In genomic region chr19:36833788-36834531, GRCm38 (mm10) we compare ENCODE assay signal across 8 mouse cellular contexts. TPM values are rescaled to one million over a fixed set of nuclear protein-coding genes. Genes with fewer than 3 reads are reported as not detected.
DNase-seq lines count a peak whose midpoint lies in the region; ATAC-seq lines count a peak whose summit lies in the region.

TSS of gene Tnks2 (plus strand) at chr19:36834232.

- no peaks in the 10 kb centered on the region for H3K27me3 ChIP-seq in heart, embryonic 13.5 days (replicated peaks)
- H3K27me3 ChIP-seq in liver, embryonic 12.5 days (replicated peaks), result no peaks in the 10 kb centered on the region
- no peaks in the 10 kb centered on the region for H3K27me3 ChIP-seq in stomach, embryonic 15.5 days (replicated peaks)

- no peaks in the 10 kb centered on the region for H3K9me3 ChIP-seq in heart, embryonic 13.5 days
- no peaks in the 10 kb centered on the region for H3K9me3 ChIP-seq in liver, embryonic 12.5 days (replicated peaks)
- no peaks in the 10 kb centered on the region for H3K9me3 ChIP-seq in stomach, embryonic 15.5 days

- H3K4me3 ChIP-seq in heart, embryonic 13.5 days, result peak within 1 kb of the TSS; percentile 83
- H3K4me3 ChIP-seq in liver, embryonic 12.5 days, result peak within 1 kb of the TSS; percentile 99
- H3K4me3 ChIP-seq in stomach, embryonic 15.5 days (replicated peaks), result peak within 1 kb of the TSS; percentile 70

- peak within 1 kb of the TSS; percentile 87 for H3K4me2 ChIP-seq in heart, embryonic 13.5 days
- peak within 1 kb of the TSS; percentile 86 for H3K4me2 ChIP-seq in liver, embryonic 12.5 days
- H3K4me2 ChIP-seq in stomach, embryonic 15.5 days, result peak within 1 kb of the TSS; percentile 56

- H3K9ac ChIP-seq in heart, embryonic 13.5 days, result peak within 1 kb of the TSS; percentile 100
- peak within 1 kb of the TSS; percentile 99 for H3K9ac ChIP-seq in liver, embryonic 12.5 days
- H3K9ac ChIP-seq in stomach, embryonic 15.5 days, result peak within 1 kb of the TSS; percentile 97

- peaks cover 9% of the 10 kb centered on the region for H3K36me3 ChIP-seq in heart, embryonic 13.5 days
- H3K36me3 ChIP-seq in liver, embryonic 12.5 days, result peaks cover 9% of the 10 kb centered on the region
- H3K36me3 ChIP-seq in stomach, embryonic 15.5 days, result 0 out of 2 replicates have a peak, but pooled peaks cover 5% of the 10 kb centered on the region

- H3K27ac ChIP-seq in heart, embryonic 13.5 days (replicated peaks), result peak within 1 kb of the TSS; percentile 98
- peak within 1 kb of the TSS; percentile 98 for H3K27ac ChIP-seq in liver, embryonic 12.5 days
- peak within 1 kb of the TSS; percentile 94 for H3K27ac ChIP-seq in stomach, embryonic 15.5 days

- WGBS in heart, embryonic 13.5 days, result under 1% methylated on average over 73 of the region's 73 CpGs
- whole genome bisulfite sequencing in liver, embryonic 12.5 days (ENCODE audit: insufficient replicate concordance), result under 1% methylated on average over 54 of the region's 73 CpGs
- WGBS in stomach, embryonic 15.5 days, result under 1% methylated on average over 71 of the region's 73 CpGs

- H3K4me1 ChIP-seq in heart, embryonic 13.5 days, result peaks cover 34% of the 10 kb centered on the region
- peaks cover 23% of the 10 kb centered on the region for H3K4me1 ChIP-seq in liver, embryonic 12.5 days
- H3K4me1 ChIP-seq in stomach, embryonic 15.5 days, result peaks cover 9% of the 10 kb centered on the region; the same call in 1 of the 2 replicates

- peak; percentile 92 for DNase-seq in CD4-positive helper T cell, adult 2 months (ENCODE audit: low read depth, low spot score)
- peak; percentile 88 for DNase-seq in brain, embryonic 18.5 days (ENCODE audit: low read depth, low spot score)
- DNase-seq in kidney, postnatal 10 days, result peak; percentile 99
- DNase-seq in natural killer cell, adult 2 months (ENCODE audit: low spot score in 2 of 2), result peak; percentile 90 to 92

- ATAC-seq in erythroid progenitor cell, adult 5-6 weeks (replicated peaks; ENCODE audit: low FRiP score, poor library complexity, severe bottlenecking), result peak; percentile 90
- ATAC-seq in heart, embryonic 13.5 days (ENCODE audit: extremely low read depth, insufficient number of reproducible peaks, low FRiP score, low TSS enrichment), result peak; percentile 80
- peak; percentile 90 for ATAC-seq in liver, embryonic 12.5 days
- ATAC-seq in stomach, embryonic 15.5 days (ENCODE audit: insufficient read depth, low FRiP score, low read depth), result peak; percentile 95

RNA-seq across cellular contexts. Expression of gene Tnks2, which starts in this region (rescaled TPM):
- total RNA-seq in erythroid progenitor cell, adult 5-6 weeks (2015; ENCODE audit: low replicate concordance), result 27.2 and 41.1 TPM in 2 replicates
- total RNA-seq in erythroid progenitor cell, adult 5-6 weeks (2017; ENCODE audit: low replicate concordance), result 29.4 and 41.8 TPM in 2 replicates
- polyA plus RNA-seq in heart, embryonic 13.5 days (2015; fragmentation: Nextera tagmentation; extraction: Ambion mirVana), result 35.0 and 35.8 TPM in 2 replicates
- polyA plus RNA-seq in liver, embryonic 12.5 days (2016; fragmentation: Nextera tagmentation; extraction: Ambion mirVana), result 34.5 and 36.2 TPM in 2 replicates
- 41.4 and 46.2 TPM in 2 replicates for polyA plus RNA-seq in stomach, embryonic 15.5 days (2015; fragmentation: Nextera tagmentation; extraction: Ambion mirVana)

Comparison
In these comparisons a context has a peak if more than half of its experiments do, and no peak if none do; other contexts are left out.
1. Peak in every context shown above with its lines: DNase-seq, ATAC-seq, H3K4me3 ChIP-seq and H3K27ac ChIP-seq.